Mouse (Mus musculus) cerebellum, adult 2 months (tissue): ENCODE measurements around the gene Sass6.

ENCODE experiments used
- CTCF ChIP-seq: fragments of 200-500 bp; IDR thresholded peaks from 2 replicates; pipeline ENCODE4 v1.5.1; 2011; ENCODE audit warnings: low read depth, mild to moderate bottlenecking, control low read depth, low read length, moderate library complexity, borderline replicate concordance; ENCODE audit not compliant: insufficient read depth
- POLR2A ChIP-seq: fragments of 200-500 bp; IDR thresholded peaks from 2 replicates; pipeline ENCODE4 v1.6.1; 2011; ENCODE audit warnings: low read length, control low read depth, borderline replicate concordance; ENCODE audit not compliant: insufficient read depth

DNA sequence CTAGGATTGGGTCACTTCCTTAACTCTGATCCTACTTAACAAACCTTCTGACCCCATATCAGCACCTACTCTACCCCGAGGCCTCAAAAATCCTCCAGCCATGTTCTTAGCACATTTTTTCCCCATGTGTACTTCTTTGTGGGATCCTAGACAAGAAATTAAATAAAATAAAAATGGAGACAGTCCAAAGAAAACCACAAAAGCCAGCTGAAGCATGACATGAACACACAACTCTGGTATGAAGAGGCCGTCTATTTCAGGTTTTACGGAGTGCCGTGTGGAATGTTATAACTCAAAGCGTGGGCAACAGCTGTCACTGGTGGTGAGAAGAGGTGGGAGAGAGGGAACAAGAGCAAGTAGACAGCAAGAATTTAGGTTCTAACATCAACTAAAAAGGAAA lies 43.4 kb upstream of the Sass6 start:
- no peak for TF ChIP-seq POLR2A
- TF ChIP-seq CTCF: no peak
